Mouse (Mus musculus) ES-Bruce4 (cell line): Measurements from ENCODE around the gene Prep. TPM values are rescaled to one million over a fixed set of nuclear protein-coding genes. Genes with fewer than 3 reads are reported as not detected.

Experiments
- H3K27ac ChIP-seq: 2 replicates; pipeline ENCODE4 v1.5.1; 2012; ENCODE audit warnings: low read length, inconsistent platforms; ENCODE audit not compliant: insufficient read depth
- H3K27me3 ChIP-seq: 2 replicates; pipeline ENCODE4 v1.6.1; 2012; ENCODE audit warnings: mild to moderate bottlenecking, low read length, inconsistent platforms; ENCODE audit not compliant: control insufficient read depth, poor library complexity, insufficient read depth, severe bottlenecking
- H3K36me3 ChIP-seq: 2 replicates; pipeline ENCODE4 v1.6.1; 2012; ENCODE audit warnings: inconsistent platforms, mild to moderate bottlenecking, low read length, moderate library complexity; ENCODE audit not compliant: control insufficient read depth, poor library complexity, insufficient read depth, severe bottlenecking
- H3K4me1 ChIP-seq: one replicate; pipeline ENCODE4 v1.8.1; 2011; ENCODE audit warnings: low read length; ENCODE audit not compliant: control insufficient read depth, insufficient read depth
- H3K4me3 ChIP-seq: 2 replicates; pipeline ENCODE4 v1.5.1; 2011; ENCODE audit warnings: low read depth, mild to moderate bottlenecking, low read length
- H3K9ac ChIP-seq: 2 replicates; pipeline ENCODE4 v1.6.1; 2012; ENCODE audit warnings: low read depth, mild to moderate bottlenecking, inconsistent platforms; ENCODE audit not compliant: poor library complexity, severe bottlenecking
- H3K9me3 ChIP-seq: replicated peaks from 2 replicates; pipeline ENCODE4 v1.6.1; 2012; ENCODE audit warnings: mild to moderate bottlenecking, low read length, inconsistent platforms; ENCODE audit not compliant: control insufficient read depth, poor library complexity, insufficient read depth, severe bottlenecking
- CTCF ChIP-seq: IDR thresholded peaks from one replicate; pipeline ENCODE4 v1.8.1; 2011; ENCODE audit warnings: low read depth, low read length
- EP300 ChIP-seq: IDR thresholded peaks from 2 replicates; pipeline ENCODE4 v1.6.1; 2011; ENCODE audit warnings: low read depth, low read length; ENCODE audit not compliant: insufficient read depth
- POLR2A ChIP-seq: IDR thresholded peaks from one replicate; pipeline ENCODE4 v1.8.1; 2011; ENCODE audit warnings: low read length; ENCODE audit not compliant: insufficient read depth
- polyA plus RNA-seq: library from polyadenylated mRNA; stranded (reverse); fragments of >200 nt; gene quantifications from 2 replicates; pipeline ENCODE4 v1.2.4, GENCODE M21; 2011; ENCODE audit warnings: low read depth; ENCODE audit not compliant: missing spikeins, insufficient read depth, insufficient read length

Prep gene
- polyA plus RNA-seq, 1 experiment, result 24.1 TPM

DNA sequence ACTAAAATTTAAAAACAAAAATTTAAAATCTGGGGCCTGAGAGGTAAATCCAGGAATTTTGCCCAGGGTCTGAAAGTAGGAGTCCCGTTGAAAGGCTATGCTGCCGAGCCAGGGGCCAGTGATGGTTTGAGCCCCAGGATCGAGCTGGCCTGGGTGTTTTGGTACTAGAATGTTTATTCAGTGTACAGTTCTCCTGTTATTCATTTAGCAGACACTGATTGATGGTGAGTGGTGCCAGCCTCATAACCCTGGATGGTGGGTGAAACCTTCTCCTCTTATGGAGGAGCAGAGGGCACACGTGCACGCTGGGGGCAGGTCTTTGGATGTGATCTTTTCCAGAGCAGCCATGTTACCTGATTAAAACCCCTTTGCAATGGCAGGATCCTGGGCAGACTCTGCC is 75.4 kb downstream of the Prep start:
- H3K4me1 ChIP-seq, result no peaks in the 10 kb centered on the region
- H3K9ac ChIP-seq, result no peak overlapping the region
- no peaks in the 10 kb centered on the region for H3K27me3 ChIP-seq
- H3K9me3 ChIP-seq, result no peaks in the 10 kb centered on the region
- no peaks in the 10 kb centered on the region for H3K36me3 ChIP-seq
- no peak overlapping the region for H3K4me3 ChIP-seq
- H3K27ac ChIP-seq, result no peak overlapping the region
- no peak for TF ChIP-seq CTCF
- no peak for TF ChIP-seq POLR2A
- no peak for TF ChIP-seq EP300

DNA sequence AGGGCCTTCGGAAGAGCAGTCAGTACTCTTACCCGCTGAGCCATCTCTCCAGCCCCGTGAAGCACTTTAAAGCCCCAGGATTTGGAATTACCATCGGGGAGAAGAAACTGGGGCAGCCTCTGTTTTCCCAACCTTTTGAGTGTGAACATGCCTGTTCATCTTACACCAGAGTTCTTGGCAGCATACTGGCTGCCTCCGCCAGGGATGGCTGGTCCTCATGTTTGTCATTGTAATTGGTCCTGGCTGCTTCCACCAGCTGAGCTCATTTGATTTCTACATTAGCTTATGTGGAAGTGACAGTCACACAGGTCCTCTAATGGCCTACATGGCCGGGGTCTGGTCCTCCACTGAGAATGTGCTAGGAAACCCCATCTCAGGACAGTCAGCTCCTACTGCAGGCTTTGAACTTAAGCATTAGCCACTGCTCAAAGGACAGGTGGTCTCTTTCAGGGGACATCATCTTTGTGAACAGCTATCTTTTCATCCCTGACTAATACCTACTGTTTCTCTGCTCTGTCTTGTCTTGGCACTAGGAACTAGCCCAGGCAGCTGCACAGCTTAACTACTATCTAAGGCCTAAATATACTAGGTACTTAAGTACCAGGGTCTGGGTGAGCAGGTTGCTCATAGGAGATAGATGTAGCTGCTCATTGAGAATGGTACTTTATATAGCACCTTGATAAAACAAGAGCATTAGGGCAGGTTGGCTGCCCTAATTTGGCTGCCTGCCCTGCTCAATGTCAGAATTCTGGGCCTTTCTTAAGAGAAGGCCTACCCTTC is 77.2 kb downstream of the Prep start:
- no peaks in the 10 kb centered on the region for H3K27me3 ChIP-seq
- H3K9ac ChIP-seq, result no peak overlapping the region
- H3K4me1 ChIP-seq, result no peaks in the 10 kb centered on the region
- no peaks in the 10 kb centered on the region for H3K36me3 ChIP-seq
- no peak overlapping the region for H3K4me3 ChIP-seq
- no peaks in the 10 kb centered on the region for H3K9me3 ChIP-seq
- H3K27ac ChIP-seq, result no peak overlapping the region
- TF ChIP-seq EP300 (no peak), CTCF (no peak), POLR2A (no peak)

DNA sequence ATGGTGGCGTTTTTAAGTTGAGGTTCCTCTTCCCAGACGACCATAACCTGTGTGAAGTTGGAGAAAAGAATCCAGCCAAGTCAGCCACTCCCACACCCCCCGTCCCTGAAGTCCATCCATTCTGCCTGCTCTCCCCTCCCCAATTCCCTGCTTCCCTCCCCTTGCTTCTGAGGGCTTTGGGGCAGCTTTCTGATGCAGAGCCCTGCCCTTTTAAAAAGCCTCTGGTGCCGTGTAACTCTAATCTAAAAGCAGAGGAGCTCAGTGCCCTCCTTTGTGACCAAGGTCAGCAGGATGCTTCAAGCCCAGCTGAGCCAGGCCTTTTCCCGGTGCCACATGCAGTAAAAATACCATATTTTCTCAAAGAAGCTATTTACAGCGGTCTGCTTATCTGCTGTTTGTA is 79.8 kb downstream of the Prep start:
- TF ChIP-seq EP300, result no peak
- TF ChIP-seq CTCF, result no peak
- Histone ChIP-seq H3K4me1 (no peaks in the 10 kb centered on the region), H3K9me3 (no peaks in the 10 kb centered on the region), H3K9ac (no peak overlapping the region), H3K4me3 (no peak overlapping the region), H3K27ac (no peak overlapping the region), H3K27me3 (no peaks in the 10 kb centered on the region), H3K36me3 (peaks cover 5% of the 10 kb centered on the region; the same call in 1 of the 2 replicates)

DNA sequence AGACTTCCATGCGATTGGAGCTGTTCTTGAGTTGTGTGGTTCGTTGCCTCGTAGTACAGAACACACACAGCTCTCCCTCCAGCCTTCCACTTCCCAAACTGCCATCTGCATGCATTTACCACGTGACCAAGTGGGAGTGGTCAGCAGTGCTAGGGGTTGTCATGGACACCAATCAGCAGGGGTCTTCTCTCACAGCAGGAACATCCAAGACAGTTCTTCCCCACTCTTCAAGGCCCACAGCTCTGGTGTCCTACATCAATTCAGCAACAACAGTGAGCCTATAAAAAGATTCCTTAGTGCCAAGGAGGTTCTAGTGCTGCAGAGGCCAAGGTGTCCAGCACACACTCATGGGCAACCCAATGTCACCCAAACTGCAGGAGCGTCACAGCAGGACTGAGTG is 84.1 kb downstream of the Prep start:
- H3K27ac ChIP-seq, result no peak overlapping the region

DNA sequence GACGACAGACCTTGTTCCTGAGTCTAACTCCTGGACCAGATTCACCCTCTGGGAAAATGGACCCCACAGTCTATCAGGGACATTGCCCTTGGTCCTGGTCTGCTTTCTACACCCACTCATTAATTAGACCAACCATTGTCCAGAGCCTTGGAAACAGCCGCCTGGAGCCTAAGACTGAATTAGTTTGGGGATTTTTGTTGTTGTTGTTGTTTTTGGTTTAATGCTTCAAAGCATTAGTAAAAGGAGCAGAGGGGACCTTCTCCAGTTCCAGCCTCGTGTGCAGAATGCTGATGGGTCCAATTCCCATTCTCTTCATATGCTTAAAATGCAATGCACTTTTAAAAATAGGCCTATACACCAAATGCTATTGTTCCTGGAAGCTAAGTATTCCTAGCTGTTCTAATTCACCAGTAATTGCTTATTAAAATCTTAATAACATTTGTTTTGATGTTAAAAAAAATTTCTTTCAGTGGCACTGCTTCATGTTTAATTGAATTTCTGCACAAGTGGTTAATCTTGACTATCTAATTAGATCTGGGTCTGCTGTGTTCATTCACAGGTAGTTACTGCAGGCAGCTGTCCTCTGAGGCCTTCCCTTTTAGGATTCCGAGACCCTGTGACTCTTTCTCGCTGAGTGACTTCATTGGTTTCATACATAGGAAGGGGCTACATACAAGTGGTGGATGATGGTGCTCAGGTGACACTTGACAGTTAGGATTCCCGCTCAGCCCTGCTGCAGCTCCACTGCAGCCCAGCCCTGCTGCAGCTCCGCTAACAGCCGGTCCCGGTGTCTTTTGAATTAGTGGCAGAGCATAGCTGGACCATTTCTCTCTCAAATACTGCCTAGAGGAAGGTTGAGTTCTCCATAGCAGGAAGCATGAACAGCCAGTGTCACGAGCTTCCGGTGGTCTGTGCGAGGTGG is 85.0 kb downstream of the Prep start:
- H3K36me3 ChIP-seq, result peaks cover 14% of the 10 kb centered on the region
- H3K4me3 ChIP-seq, result no peak overlapping the region
- no peaks in the 10 kb centered on the region for H3K27me3 ChIP-seq
- no peaks in the 10 kb centered on the region; the same call in 1 of the 2 replicates for H3K9me3 ChIP-seq
- H3K9ac ChIP-seq, result no peak overlapping the region
- TF ChIP-seq EP300 (no peak), POLR2A (no peak), CTCF (no peak)
- H3K4me1 ChIP-seq, result no peaks in the 10 kb centered on the region
- H3K27ac ChIP-seq, result no peak overlapping the region

More for the DNA sequence above, 84.1 kb downstream of the Prep start:
- Histone ChIP-seq H3K9me3 (no peaks in the 10 kb centered on the region; the same call in 1 of the 2 replicates), H3K4me1 (no peaks in the 10 kb centered on the region), H3K9ac (no peak overlapping the region), H3K36me3 (peaks cover 14% of the 10 kb centered on the region), H3K27me3 (no peaks in the 10 kb centered on the region), H3K4me3 (no peak overlapping the region)
- TF ChIP-seq EP300 (no peak), CTCF (no peak), POLR2A (no peak)
